Mouse (Mus musculus): ENCODE measurements at regions not wholly inside any gene's neighbourhood (a gene's known extent, or its start where the extent isn't known, plus 50 kb on each side); places are given as distances from the start of the nearest gene placed in this dataset.

- Histone ChIP-seq H3K27ac (ENCODE audit: control insufficient read depth, low read depth, low read length) (no peak overlapping the region), H3K36me3 (ENCODE audit: control insufficient read depth in 1 of 2, insufficient read depth in 2 of 2, low read length in 2 of 2) (no peaks in the 10 kb centered on the region), H3K79me2 (ENCODE audit: control insufficient read depth, insufficient read depth, low read length, poor library complexity) (no peaks in the 10 kb centered on the region), H3K4me3 (ENCODE audit: control insufficient read depth in 1 of 2, insufficient read depth in 1 of 2, low read depth in 2 of 2, low read length in 2 of 2) (no peak overlapping the region), H3K27me3 (ENCODE audit: control insufficient read depth in 1 of 2, insufficient read depth in 2 of 2, low read length in 2 of 2) (no peaks in the 10 kb centered on the region), H3K9ac (ENCODE audit: control insufficient read depth, low read depth, low read length, poor library complexity, severe bottlenecking) (no peak overlapping the region), H3K9me3 (replicated peaks; ENCODE audit: insufficient read depth, low read length) (no peaks in the 10 kb centered on the region), H3K4me1 (ENCODE audit: control insufficient read depth in 1 of 2, insufficient read depth in 2 of 2, low read length in 2 of 2) (no peaks in the 10 kb centered on the region)
- TF ChIP-seq GABPA (IDR thresholded peaks at IDR 0.05; ENCODE audit: low read depth, low read length) (no peak), EP300 (IDR thresholded peaks at IDR 0.05; ENCODE audit: low read depth in 1 of 2, low read length in 2 of 2) (no peak), MAFK (IDR thresholded peaks at IDR 0.05; ENCODE audit: borderline replicate concordance, low read depth, low read length) (no peak), ETS1 (IDR thresholded peaks at IDR 0.05; ENCODE audit: low read depth, low read length) (no peak), TCF12 (IDR thresholded peaks at IDR 0.05; ENCODE audit: low read depth, low read length) (no peak), RAD21 (IDR thresholded peaks at IDR 0.05; ENCODE audit: low read depth, low read length) (no peak), POLR2A (IDR thresholded peaks at IDR 0.05; ENCODE audit: control insufficient read depth in 1 of 2, insufficient read depth in 1 of 2, low read depth in 1 of 2, low read length in 2 of 2, poor library complexity in 1 of 2) (no peak), CHD2 (IDR thresholded peaks at IDR 0.05; ENCODE audit: low read length) (no peak), TAL1 (IDR thresholded peaks at IDR 0.05; ENCODE audit: low read length) (no peak), UBTF (IDR thresholded peaks at IDR 0.05; ENCODE audit: borderline replicate concordance, insufficient read depth, low read depth, low read length) (no peak), ZNF384 (IDR thresholded peaks at IDR 0.05; ENCODE audit: low read depth, low read length) (no peak)
- no peak for DNase-seq (ENCODE audit: low read depth, low spot score)
These were observed 111.2 kb upstream of the Htr2a start for GRCm38 (mm10) chr14:74529368-74529951.

DNA sequence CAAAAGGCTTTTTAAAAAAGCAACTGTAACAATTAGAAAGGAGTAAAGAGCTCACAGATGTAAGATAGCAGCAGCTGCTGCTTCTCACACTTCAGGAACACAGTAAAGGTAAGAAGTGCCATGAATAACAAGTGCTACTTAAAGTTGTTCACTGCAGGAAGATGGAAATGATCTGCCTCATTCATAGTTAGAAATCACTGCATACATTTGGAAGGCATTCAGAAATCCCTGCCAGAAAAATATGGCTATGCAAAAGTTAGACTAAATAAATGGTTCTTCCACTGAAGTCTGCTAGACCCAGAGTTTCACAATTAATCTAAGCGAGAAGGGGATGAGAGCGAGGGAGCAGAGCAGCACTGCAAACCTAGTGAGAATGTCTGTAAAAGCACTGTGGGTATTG lies 102.5 kb upstream of the Htr2a start:
- Histone ChIP-seq H3K36me3 (ENCODE audit: control insufficient read depth in 1 of 2, insufficient read depth in 2 of 2, low read length in 2 of 2) (no peaks in the 10 kb centered on the region), H3K9ac (ENCODE audit: control insufficient read depth, low read depth, low read length, poor library complexity, severe bottlenecking) (no peak overlapping the region), H3K4me3 (ENCODE audit: control insufficient read depth in 1 of 2, insufficient read depth in 1 of 2, low read depth in 2 of 2, low read length in 2 of 2) (no peak overlapping the region), H3K27ac (ENCODE audit: control insufficient read depth, low read depth, low read length) (no peak overlapping the region), H3K27me3 (ENCODE audit: control insufficient read depth in 1 of 2, insufficient read depth in 2 of 2, low read length in 2 of 2) (no peaks in the 10 kb centered on the region), H3K9me3 (replicated peaks; ENCODE audit: insufficient read depth, low read length) (no peaks in the 10 kb centered on the region), H3K79me2 (ENCODE audit: control insufficient read depth, insufficient read depth, low read length, poor library complexity) (no peaks in the 10 kb centered on the region), H3K4me1 (ENCODE audit: control insufficient read depth in 1 of 2, insufficient read depth in 2 of 2, low read length in 2 of 2) (no peaks in the 10 kb centered on the region)
- TF ChIP-seq SMC3 (IDR thresholded peaks at IDR 0.05; ENCODE audit: low read depth, low read length), result no peak
- TF ChIP-seq HCFC1 (IDR thresholded peaks at IDR 0.05; ENCODE audit: low read depth, low read length), result no peak
- TF ChIP-seq MYB (IDR thresholded peaks at IDR 0.05; ENCODE audit: low read depth, low read length), result no peak
- no peak for TF ChIP-seq EP300 (IDR thresholded peaks at IDR 0.05; ENCODE audit: low read depth in 1 of 2, low read length in 2 of 2)
- TF ChIP-seq MAFK (IDR thresholded peaks at IDR 0.05; ENCODE audit: borderline replicate concordance, low read depth, low read length), result no peak
- TF ChIP-seq MAZ (IDR thresholded peaks at IDR 0.05; ENCODE audit: low read depth, low read length), result no peak
- no peak for TF ChIP-seq MYC (IDR thresholded peaks at IDR 0.05; ENCODE audit: low read depth, low read length)
- no peak for TF ChIP-seq MEF2A (IDR thresholded peaks at IDR 0.05; ENCODE audit: extremely low read depth, insufficient replicate concordance, low read depth, low read length, poor library complexity, severe bottlenecking)
- TF ChIP-seq POLR2A (IDR thresholded peaks at IDR 0.05; ENCODE audit: control insufficient read depth in 1 of 2, insufficient read depth in 1 of 2, low read depth in 1 of 2, low read length in 2 of 2, poor library complexity in 1 of 2), result no peak
- no peak for TF ChIP-seq RCOR1 (IDR thresholded peaks at IDR 0.05; ENCODE audit: low read depth, low read length)
- TF ChIP-seq GABPA (IDR thresholded peaks at IDR 0.05; ENCODE audit: low read depth, low read length), result no peak
- TF ChIP-seq POLR2AphosphoS2 (IDR thresholded peaks at IDR 0.05; ENCODE audit: low read length), result no peak
- no peak for TF ChIP-seq GATA1 (IDR thresholded peaks at IDR 0.05; ENCODE audit: low read depth, low read length)
- TF ChIP-seq USF2 (IDR thresholded peaks at IDR 0.05; ENCODE audit: borderline replicate concordance in 1 of 2, insufficient read depth in 1 of 2, low read depth in 1 of 2, low read length in 2 of 2), result no peak
- TF ChIP-seq POLR2AphosphoS5 (IDR thresholded peaks at IDR 0.05; ENCODE audit: borderline replicate concordance, low read depth, low read length), result no peak
- TF ChIP-seq ZC3H11A (IDR thresholded peaks at IDR 0.05; ENCODE audit: low read depth, low read length), result no peak
- TF ChIP-seq CHD2 (IDR thresholded peaks at IDR 0.05; ENCODE audit: low read length), result no peak
- no peak for TF ChIP-seq USF1 (IDR thresholded peaks at IDR 0.05; ENCODE audit: low read depth, low read length)
- TF ChIP-seq BHLHE40 (IDR thresholded peaks at IDR 0.05; ENCODE audit: borderline replicate concordance, low read depth, low read length), result no peak
- DNase-seq (ENCODE audit: low read depth, low spot score), result no peak

All from MEL (cell line).